Mouse (Mus musculus) kidney, embryonic 15.5 days (tissue): ENCODE data around the gene Smpdl3a. TPM values are rescaled to one million over a fixed set of nuclear protein-coding genes. Genes with fewer than 3 reads are reported as not detected.

ENCODE experiments used
- ATAC-seq: fragments of 200-750 bp; cut with Nextera tagmentation; replicated peaks from 2 replicates; pipeline ENCODE4 v1.8.0; 2017; ENCODE audit warnings: moderate TSS enrichment; ENCODE audit not compliant: low FRiP score
- H3K27ac ChIP-seq: fragments of 300-500 bp; sonication (generic); 2 replicates; pipeline ENCODE4 v1.5.1; 2015; ENCODE audit warnings: mild to moderate bottlenecking, inconsistent platforms
- H3K27me3 ChIP-seq: fragments of 300-500 bp; sonication (generic); 2 replicates; pipeline ENCODE4 v1.6.1; 2015; ENCODE audit warnings: inconsistent platforms
- H3K36me3 ChIP-seq: fragments of 300-500 bp; sonication (generic); 2 replicates; pipeline ENCODE4 v1.6.1; 2015; ENCODE audit warnings: inconsistent platforms
- H3K4me1 ChIP-seq: fragments of 300-500 bp; sonication (generic); 2 replicates; pipeline ENCODE4 v1.6.1; 2015; ENCODE audit warnings: inconsistent platforms
- H3K4me2 ChIP-seq: fragments of 300-500 bp; sonication (generic); 2 replicates; pipeline ENCODE4 v1.6.1; 2015; ENCODE audit warnings: moderate library complexity, mild to moderate bottlenecking, inconsistent platforms
- H3K4me3 ChIP-seq: fragments of 300-500 bp; sonication (generic); replicated peaks from 2 replicates; pipeline ENCODE4 v1.5.1; 2015; ENCODE audit warnings: mild to moderate bottlenecking, inconsistent platforms
- H3K9ac ChIP-seq: fragments of 300-500 bp; sonication (generic); 2 replicates; pipeline ENCODE4 v1.6.1; 2015; ENCODE audit warnings: mild to moderate bottlenecking, inconsistent platforms
- H3K9me3 ChIP-seq: fragments of 300-500 bp; sonication (generic); replicated peaks from 2 replicates; pipeline ENCODE4 v1.6.1; 2016; ENCODE audit warnings: inconsistent platforms
- WGBS: fragments of 180-500 bp; shearing (Covaris S2); methylation state at CpG from one replicate; pipeline ENCODE4 v1.1.7; 2015; ENCODE audit warnings: mixed read lengths; 5-methylcytosine and 5-hydroxymethylcytosine counted together
- polyA plus RNA-seq: library from polyadenylated mRNA; unstranded; fragments of >200 nt; fragmentation: Nextera tagmentation; extraction: Ambion mirVana; gene quantifications from 2 replicates; pipeline ENCODE4 v1.2.1, GENCODE M21; 2015

Smpdl3a gene
- 24.3 and 25.4 TPM in 2 replicates for polyA plus RNA-seq

DNA sequence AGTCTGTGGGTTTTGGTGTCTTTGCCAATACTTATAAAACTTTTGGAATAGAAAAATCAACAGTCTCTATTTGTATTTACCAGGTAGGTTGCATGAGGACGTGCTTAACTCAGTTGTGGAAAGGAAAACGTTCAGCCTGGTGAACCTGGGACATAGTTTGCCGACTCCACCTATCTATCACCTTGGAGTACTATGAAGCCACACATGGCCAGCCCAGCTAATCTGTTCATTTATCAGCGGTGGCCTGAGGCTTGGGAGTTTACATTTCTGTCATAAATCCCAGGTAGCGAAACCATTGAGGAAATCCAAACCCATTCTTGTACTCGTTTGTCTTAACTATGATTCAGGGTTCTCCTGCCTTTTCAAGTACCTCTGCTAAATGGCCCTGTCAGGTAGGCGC is at the start of gene Smpdl3a:
TSS of gene Smpdl3a (plus strand) at position 318 of the 400 bp plus-strand sequence.
- Histone ChIP-seq H3K36me3 (no peaks in the 10 kb centered on the region), H3K9me3 (no peaks in the 10 kb centered on the region), H3K4me3 (peak within 1 kb of the TSS; percentile 55), H3K4me1 (peaks cover 22% of the 10 kb centered on the region), H3K27ac (peak within 1 kb of the TSS; percentile 72), H3K27me3 (no peaks in the 10 kb centered on the region), H3K9ac (peak within 1 kb of the TSS; percentile 56), H3K4me2 (peak within 1 kb of the TSS; percentile 93)
- WGBS: 65% methylated on average over 7 of the region's 7 CpGs
- ATAC-seq: no peak

DNA sequence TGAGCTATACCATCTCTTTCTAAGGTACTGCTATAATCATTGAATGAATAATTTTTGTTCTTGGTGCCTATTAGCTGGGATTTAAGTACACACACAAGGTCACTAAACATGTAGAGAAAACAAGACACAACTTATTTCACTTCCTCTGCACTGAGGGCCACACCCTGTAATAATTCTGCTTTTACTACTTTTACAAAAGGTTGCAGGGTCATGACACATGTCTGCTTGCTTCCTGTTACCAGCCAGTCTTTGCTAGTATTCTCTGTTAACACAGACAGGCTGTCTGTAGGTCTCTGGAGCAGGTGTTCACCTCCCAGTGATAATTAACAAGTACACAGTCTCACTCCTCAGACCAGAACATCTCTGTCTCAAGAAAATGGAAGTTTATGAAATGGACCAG is 48.7 kb upstream of the Smpdl3a start:
- H3K9ac ChIP-seq: no peak overlapping the region
- no peak for ATAC-seq
- H3K4me2 ChIP-seq: no peak overlapping the region

GRCm38 (mm10) chr10:57747127-57747526 is 47.0 kb upstream of the Smpdl3a start:
- Histone ChIP-seq H3K4me1 (no peaks in the 10 kb centered on the region), H3K36me3 (no peaks in the 10 kb centered on the region), H3K4me2 (no peak overlapping the region), H3K27ac (no peak overlapping the region), H3K9me3 (no peaks in the 10 kb centered on the region), H3K27me3 (no peaks in the 10 kb centered on the region; the same call in 1 of the 2 replicates), H3K4me3 (no peak overlapping the region), H3K9ac (no peak overlapping the region)
- ATAC-seq: no peak

More for the DNA sequence above, 48.7 kb upstream of the Smpdl3a start:
- Histone ChIP-seq H3K4me1 (no peaks in the 10 kb centered on the region), H3K27ac (no peak overlapping the region), H3K4me3 (no peak overlapping the region), H3K27me3 (no peaks in the 10 kb centered on the region; the same call in 1 of the 2 replicates), H3K36me3 (no peaks in the 10 kb centered on the region), H3K9me3 (no peaks in the 10 kb centered on the region)

GRCm38 (mm10) chr10:57753343-57753742 is 40.8 kb upstream of the Smpdl3a start:
- Histone ChIP-seq H3K27me3 (no peaks in the 10 kb centered on the region), H3K4me1 (no peaks in the 10 kb centered on the region), H3K27ac (no peak overlapping the region), H3K36me3 (no peaks in the 10 kb centered on the region), H3K9me3 (no peaks in the 10 kb centered on the region), H3K9ac (no peak overlapping the region), H3K4me3 (no peak overlapping the region), H3K4me2 (no peak overlapping the region)
- ATAC-seq: no peak
- 67% methylated on average over 1 of the region's 1 CpGs for WGBS

DNA sequence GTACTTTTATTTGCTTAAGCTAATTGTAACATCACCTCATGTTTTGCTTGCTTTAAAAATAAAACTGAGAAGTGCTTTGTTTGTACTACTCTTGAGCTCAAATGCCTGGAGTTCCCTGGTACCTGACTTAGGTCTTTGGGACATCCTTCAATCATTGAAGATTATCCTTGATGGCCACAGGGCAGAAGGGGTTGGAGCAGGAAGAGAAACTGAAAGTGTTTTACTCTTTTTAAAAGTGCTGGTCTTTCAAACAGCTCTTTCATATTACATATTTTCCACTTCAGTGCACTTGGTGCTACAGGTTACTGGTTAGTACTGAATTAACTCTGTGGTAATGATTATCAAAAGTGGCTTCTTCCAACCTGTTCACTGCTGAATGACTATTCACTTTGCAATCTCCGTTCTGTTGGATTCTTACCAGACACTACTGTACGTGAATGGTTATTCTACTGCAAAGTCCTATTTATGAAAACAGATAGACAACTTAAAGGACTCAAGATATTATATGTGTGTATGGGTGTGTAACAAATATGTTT is 38.9 kb upstream of the Smpdl3a start:
- H3K4me1 ChIP-seq: no peaks in the 10 kb centered on the region
- WGBS: 78% methylated on average over 2 of the region's 2 CpGs
- H3K27ac ChIP-seq: no peak overlapping the region
- no peak overlapping the region for H3K4me2 ChIP-seq
- ATAC-seq: peak; percentile 43; the same call in 1 of the 2 replicates
- no peak overlapping the region for H3K4me3 ChIP-seq
- no peaks in the 10 kb centered on the region for H3K36me3 ChIP-seq
- H3K9ac ChIP-seq: no peak overlapping the region
- no peaks in the 10 kb centered on the region for H3K27me3 ChIP-seq
- H3K9me3 ChIP-seq: no peaks in the 10 kb centered on the region

DNA sequence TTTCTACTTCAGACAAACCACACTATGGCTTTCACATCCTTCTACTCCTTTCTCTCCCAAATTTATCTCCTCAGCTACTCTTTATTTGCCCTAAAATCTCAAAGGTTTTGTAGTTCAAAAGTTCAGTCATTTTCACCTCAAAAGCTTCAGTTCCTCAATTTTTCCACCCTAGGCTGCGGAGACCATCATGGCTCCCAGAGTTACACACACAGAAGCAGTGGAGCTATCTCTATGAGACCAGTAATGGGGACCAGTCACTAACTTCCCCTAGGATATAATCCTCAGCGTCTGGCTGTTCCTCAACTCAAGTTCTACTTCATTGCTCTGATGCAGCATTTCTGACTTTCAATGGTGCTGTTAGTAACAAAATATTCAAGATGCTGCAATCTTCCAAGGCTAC is 35.1 kb upstream of the Smpdl3a start:
- no peaks in the 10 kb centered on the region for H3K4me1 ChIP-seq
- H3K36me3 ChIP-seq: no peaks in the 10 kb centered on the region
- no peak overlapping the region for H3K27ac ChIP-seq
- 85% methylated on average over 2 of the region's 2 CpGs for WGBS
- H3K27me3 ChIP-seq: no peaks in the 10 kb centered on the region
- no peak overlapping the region for H3K4me2 ChIP-seq
- no peak for ATAC-seq
- no peaks in the 10 kb centered on the region for H3K9me3 ChIP-seq
- no peak overlapping the region for H3K4me3 ChIP-seq
- H3K9ac ChIP-seq: no peak overlapping the region

- Histone ChIP-seq H3K9me3 (no peaks in the 10 kb centered on the region), H3K4me1 (no peaks in the 10 kb centered on the region), H3K36me3 (no peaks in the 10 kb centered on the region), H3K9ac (no peak overlapping the region), H3K27ac (no peak overlapping the region), H3K27me3 (no peaks in the 10 kb centered on the region), H3K4me2 (no peak overlapping the region), H3K4me3 (no peak overlapping the region)
- 75% methylated on average over 3 of the region's 3 CpGs for WGBS
- ATAC-seq: no peak
Measured at GRCm38 (mm10) chr10:57760694-57761093, 33.4 kb upstream of the Smpdl3a start.

- Histone ChIP-seq H3K36me3 (no peaks in the 10 kb centered on the region), H3K4me2 (no peak overlapping the region), H3K4me1 (no peaks in the 10 kb centered on the region), H3K4me3 (no peak overlapping the region), H3K27me3 (no peaks in the 10 kb centered on the region), H3K27ac (no peak overlapping the region), H3K9me3 (no peaks in the 10 kb centered on the region), H3K9ac (no peak overlapping the region)
- 35% methylated on average over 1 of the region's 1 CpGs for whole genome bisulfite sequencing
- ATAC-seq: no peak
Measured at GRCm38 (mm10) chr10:57763044-57763443, 31.1 kb upstream of the Smpdl3a start.

DNA sequence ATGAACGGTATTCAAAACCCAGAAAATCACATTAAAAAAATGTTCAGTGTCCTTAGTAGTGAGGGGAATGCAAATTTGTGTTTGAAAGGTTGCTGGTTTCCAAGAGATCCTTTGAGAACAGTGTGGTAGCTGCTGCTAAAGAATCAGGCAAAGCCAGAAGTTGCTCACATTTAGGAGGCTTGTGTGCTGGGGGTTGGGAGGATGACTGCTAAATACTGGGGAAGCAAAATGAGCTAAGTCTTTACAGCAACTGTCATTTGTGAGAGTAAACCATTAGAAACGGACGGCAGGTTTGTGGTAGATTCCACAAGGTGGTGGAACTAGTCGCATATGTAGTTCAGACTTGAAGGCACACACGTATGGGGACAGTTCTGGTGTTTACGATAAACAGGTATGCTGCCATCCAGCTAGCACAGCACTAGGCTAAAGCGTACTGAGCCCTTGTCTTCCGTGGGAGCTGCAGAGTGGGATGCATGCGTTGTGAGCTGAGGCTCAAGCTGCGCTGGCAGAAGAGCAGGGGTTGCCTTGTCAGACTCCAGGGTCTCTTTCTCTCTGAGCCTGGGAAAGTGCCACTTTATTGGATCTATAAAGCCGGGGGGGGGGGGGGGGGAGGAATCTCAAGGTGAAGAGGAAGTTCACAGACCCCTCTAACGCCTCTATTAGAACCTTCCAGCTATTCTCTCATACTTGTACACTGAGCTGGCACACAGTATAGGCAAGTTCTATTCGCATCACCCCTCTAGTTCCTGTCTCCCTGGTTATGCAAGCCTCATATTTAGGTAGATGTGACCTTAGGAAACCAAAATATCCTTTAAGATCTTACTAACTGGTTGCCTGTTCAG is 10.6 kb upstream of the Smpdl3a start:
- WGBS: 36% methylated on average over 13 of the region's 13 CpGs
- H3K27ac ChIP-seq: no peak overlapping the region
- no peak overlapping the region for H3K9ac ChIP-seq
- peaks cover 17% of the 10 kb centered on the region for H3K4me1 ChIP-seq
- no peak overlapping the region for H3K4me2 ChIP-seq
- H3K27me3 ChIP-seq: no peaks in the 10 kb centered on the region
- no peaks in the 10 kb centered on the region for H3K9me3 ChIP-seq
- no peak for ATAC-seq
- no peak overlapping the region for H3K4me3 ChIP-seq
- no peaks in the 10 kb centered on the region for H3K36me3 ChIP-seq

GRCm38 (mm10) chr10:57784131-57784875 is 9.8 kb upstream of the Smpdl3a start:
- ATAC-seq: peak; percentile 85; the same call in 1 of the 2 replicates
- H3K27ac ChIP-seq: no peak overlapping the region

DNA sequence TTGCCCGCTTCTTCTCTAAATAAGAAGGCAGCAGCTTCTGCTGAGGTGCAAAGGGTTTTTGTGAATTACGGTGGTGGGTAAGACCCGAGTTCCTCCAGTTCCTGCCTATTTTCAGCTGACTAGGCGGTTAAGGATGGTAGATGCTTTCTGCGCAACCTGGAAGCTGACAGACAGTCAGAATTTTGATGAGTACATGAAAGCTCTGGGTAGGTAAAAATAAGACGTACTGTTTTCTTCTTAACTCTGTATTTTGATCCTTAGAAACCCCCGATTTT is 9.3 kb upstream of the Smpdl3a start, which contains the start of gene Fabp7:
TSS of gene Fabp7 (plus strand) at position 6 of the 275 bp plus-strand sequence.
- no peak for ATAC-seq
- Histone ChIP-seq H3K27ac (no peak within 1 kb of the TSS), H3K36me3 (no peaks in the 10 kb centered on the region), H3K27me3 (no peaks in the 10 kb centered on the region), H3K4me1 (peaks cover 17% of the 10 kb centered on the region), H3K4me3 (no peak within 1 kb of the TSS), H3K9me3 (no peaks in the 10 kb centered on the region), H3K9ac (no peak within 1 kb of the TSS), H3K4me2 (peak within 1 kb of the TSS; percentile 29)
- 27% methylated on average over 7 of the region's 7 CpGs for WGBS

More at GRCm38 (mm10) chr10:57784131-57784875, 9.8 kb upstream of the Smpdl3a start:
- no peak overlapping the region for H3K9ac ChIP-seq
- no peaks in the 10 kb centered on the region for H3K27me3 ChIP-seq
- H3K4me1 ChIP-seq: peaks cover 17% of the 10 kb centered on the region
- no peaks in the 10 kb centered on the region for H3K36me3 ChIP-seq
- H3K4me2 ChIP-seq: peak overlapping the region; percentile 29
- H3K4me3 ChIP-seq: no peak overlapping the region
- WGBS: 13% methylated on average over 7 of the region's 7 CpGs
- no peaks in the 10 kb centered on the region for H3K9me3 ChIP-seq

DNA sequence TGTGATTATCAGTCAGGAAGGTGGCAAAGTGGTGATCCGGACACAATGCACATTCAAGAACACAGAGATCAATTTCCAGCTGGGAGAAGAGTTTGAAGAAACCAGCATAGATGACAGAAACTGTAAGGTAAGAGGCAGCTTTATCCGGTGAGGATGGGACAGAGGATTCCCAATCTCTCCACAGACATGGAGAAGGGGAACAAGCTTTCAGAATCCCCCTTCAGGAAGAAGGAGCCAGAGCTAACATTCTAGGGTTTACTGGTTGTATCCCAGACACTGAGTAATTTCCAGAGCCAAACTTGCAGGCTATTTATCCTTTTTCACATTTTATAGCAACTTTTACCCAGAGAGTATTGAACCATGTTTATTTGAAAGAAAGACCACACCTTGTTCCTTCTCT is 8.6 kb upstream of the Smpdl3a start:
- no peaks in the 10 kb centered on the region for H3K27me3 ChIP-seq
- ATAC-seq: no peak
- H3K4me3 ChIP-seq: no peak overlapping the region
- WGBS: 71% methylated on average over 2 of the region's 2 CpGs
- no peaks in the 10 kb centered on the region for H3K36me3 ChIP-seq
- H3K9ac ChIP-seq: no peak overlapping the region
- H3K4me2 ChIP-seq: no peak overlapping the region
- H3K27ac ChIP-seq: no peak overlapping the region
- no peaks in the 10 kb centered on the region for H3K9me3 ChIP-seq
- H3K4me1 ChIP-seq: peaks cover 17% of the 10 kb centered on the region
